Mouse (Mus musculus): Measurements from ENCODE around the gene Lnx2. TPM values are rescaled to one million over a fixed set of nuclear protein-coding genes. Genes with fewer than 3 reads are reported as not detected.

Lnx2 gene
- polyA plus RNA-seq, 1 experiment from 2014 or later, result 14.4 TPM

DNA sequence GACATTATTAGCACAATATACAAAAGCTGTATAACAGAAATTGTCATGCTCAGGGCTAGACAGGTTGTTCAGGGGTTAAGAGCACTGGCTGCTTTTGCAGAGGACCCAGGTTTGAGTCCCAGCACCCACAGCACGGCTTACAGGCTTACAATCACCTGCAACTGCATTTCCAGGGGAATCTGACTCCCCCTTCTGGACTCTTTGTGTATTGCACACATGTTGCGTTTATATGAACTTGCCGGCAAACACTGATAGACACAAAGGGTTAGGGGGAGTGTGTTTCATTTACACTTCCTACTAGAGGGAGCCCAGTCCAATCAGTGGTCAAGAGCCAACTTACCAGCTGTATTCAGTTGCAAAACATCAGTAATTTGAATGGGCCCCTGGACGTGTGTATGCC, 75.1 kb downstream of the Lnx2 start:
- H3K27me3 ChIP-seq (ENCODE audit: control insufficient read depth, insufficient read depth, low read length), result no peaks in the 10 kb centered on the region
- H3K4me1 ChIP-seq (ENCODE audit: control insufficient read depth, insufficient read depth, low read length), result no peaks in the 10 kb centered on the region
- WGBS, result 82% methylated on average over 4 of the region's 4 CpGs
- no peak overlapping the region for H3K4me2 ChIP-seq (replicated peaks; ENCODE audit: low read depth, low read length)
- peaks cover 8% of the 10 kb centered on the region; the same call in 1 of the 2 replicates for H3K9me3 ChIP-seq (ENCODE audit: control insufficient read depth, low read length)
- H3K4me3 ChIP-seq (ENCODE audit: low read length), result no peak overlapping the region
- no peak overlapping the region for H3K9ac ChIP-seq (ENCODE audit: low read depth, low read length)
- ATAC-seq (ENCODE audit: low FRiP score, low TSS enrichment), result no peak
- no peaks in the 10 kb centered on the region for H3K36me3 ChIP-seq (ENCODE audit: control insufficient read depth, insufficient read depth, low read length)
- no peak overlapping the region for H3K27ac ChIP-seq (ENCODE audit: low read depth, low read length)

DNA sequence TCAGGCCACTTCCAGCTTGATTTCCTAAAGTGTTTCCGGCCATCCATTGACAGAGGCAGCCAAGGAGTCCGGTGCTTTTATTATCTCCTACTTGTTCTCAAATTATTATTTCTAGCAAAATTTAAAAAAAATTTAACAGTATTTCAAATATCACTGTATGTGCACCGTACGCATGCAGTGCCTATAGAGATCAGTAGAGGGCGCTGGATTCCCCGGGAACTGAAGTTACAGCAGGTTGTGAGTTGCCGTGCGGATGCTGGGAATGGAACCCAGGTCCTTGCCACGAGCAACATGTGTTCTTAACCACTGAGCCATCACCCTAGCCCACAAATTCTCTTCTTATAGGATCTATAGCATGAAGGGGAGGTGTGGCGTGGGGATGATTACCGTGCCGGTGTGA, 77.6 kb downstream of the Lnx2 start:
- H3K27ac ChIP-seq (ENCODE audit: low read depth, low read length), result no peak overlapping the region
- H3K4me1 ChIP-seq (ENCODE audit: control insufficient read depth, insufficient read depth, low read length), result no peaks in the 10 kb centered on the region
- H3K36me3 ChIP-seq (ENCODE audit: control insufficient read depth, insufficient read depth, low read length), result no peaks in the 10 kb centered on the region
- H3K9ac ChIP-seq (ENCODE audit: low read depth, low read length), result no peak overlapping the region
- peaks cover 5% of the 10 kb centered on the region; the same call in 1 of the 2 replicates for H3K9me3 ChIP-seq (ENCODE audit: control insufficient read depth, low read length)
- WGBS, result 93% methylated on average over 12 of the region's 12 CpGs
- H3K4me3 ChIP-seq (ENCODE audit: low read length), result no peak overlapping the region
- no peaks in the 10 kb centered on the region for H3K27me3 ChIP-seq (ENCODE audit: control insufficient read depth, insufficient read depth, low read length)
- no peak for ATAC-seq (ENCODE audit: low FRiP score, low TSS enrichment)
- no peak overlapping the region for H3K4me2 ChIP-seq (replicated peaks; ENCODE audit: low read depth, low read length)

DNA sequence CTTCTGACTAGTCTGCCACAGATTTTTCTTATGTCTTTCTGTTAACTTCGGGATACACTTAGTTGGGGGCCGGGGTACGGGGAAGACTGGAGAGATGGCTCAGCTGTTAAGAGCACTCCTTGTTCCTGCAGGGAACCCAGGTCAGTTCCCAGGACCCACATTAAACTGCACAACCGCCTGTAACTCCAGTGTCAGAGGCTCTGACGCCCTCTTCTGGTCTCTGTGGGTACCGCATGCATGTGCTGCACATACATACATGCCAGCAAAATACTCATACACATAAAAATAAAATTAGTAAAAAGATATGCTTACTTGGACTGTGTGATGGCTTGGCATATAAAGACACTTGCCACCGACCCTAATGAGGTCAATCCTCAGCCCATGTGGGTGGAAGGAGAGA, 79.6 kb downstream of the Lnx2 start:
- Histone ChIP-seq H3K27me3 (ENCODE audit: control insufficient read depth, insufficient read depth, low read length) (no peaks in the 10 kb centered on the region), H3K4me2 (replicated peaks; ENCODE audit: low read depth, low read length) (no peak overlapping the region), H3K36me3 (ENCODE audit: control insufficient read depth, insufficient read depth, low read length) (no peaks in the 10 kb centered on the region), H3K9ac (ENCODE audit: low read depth, low read length) (no peak overlapping the region), H3K9me3 (ENCODE audit: control insufficient read depth, low read length) (no peaks in the 10 kb centered on the region), H3K4me1 (ENCODE audit: control insufficient read depth, insufficient read depth, low read length) (no peaks in the 10 kb centered on the region), H3K27ac (ENCODE audit: low read depth, low read length) (no peak overlapping the region), H3K4me3 (ENCODE audit: low read length) (no peak overlapping the region)
- WGBS, result 82% methylated on average over 7 of the region's 7 CpGs
- no peak for ATAC-seq (ENCODE audit: low FRiP score, low TSS enrichment)

DNA sequence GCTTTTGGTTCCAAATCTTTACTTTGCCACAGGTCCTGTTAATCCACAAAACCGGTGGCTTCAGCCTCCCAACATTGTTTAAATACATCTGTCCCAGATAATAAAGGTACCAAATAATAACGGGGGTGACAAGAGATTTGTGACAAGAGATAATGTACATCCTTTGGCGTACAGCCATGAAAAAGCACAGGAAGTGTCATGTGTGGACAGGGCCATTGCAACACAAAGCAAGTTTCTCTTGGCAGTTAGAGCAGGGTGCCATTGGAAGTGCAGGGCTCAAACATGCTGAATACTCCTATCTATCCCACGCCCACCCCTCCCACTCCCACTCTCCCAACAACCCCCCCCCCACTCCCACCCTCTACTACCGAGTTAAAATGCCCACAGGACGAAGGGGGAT, 81.4 kb downstream of the Lnx2 start:
- Histone ChIP-seq H3K27ac (ENCODE audit: low read depth, low read length) (no peak overlapping the region), H3K9ac (ENCODE audit: low read depth, low read length) (no peak overlapping the region), H3K27me3 (ENCODE audit: control insufficient read depth, insufficient read depth, low read length) (no peaks in the 10 kb centered on the region), H3K4me2 (replicated peaks; ENCODE audit: low read depth, low read length) (no peak overlapping the region), H3K36me3 (ENCODE audit: control insufficient read depth, insufficient read depth, low read length) (no peaks in the 10 kb centered on the region), H3K9me3 (ENCODE audit: control insufficient read depth, low read length) (no peaks in the 10 kb centered on the region), H3K4me3 (ENCODE audit: low read length) (no peak overlapping the region), H3K4me1 (ENCODE audit: control insufficient read depth, insufficient read depth, low read length) (no peaks in the 10 kb centered on the region)
- no peak for ATAC-seq (ENCODE audit: low FRiP score, low TSS enrichment)
- 67% methylated on average over 6 of the region's 6 CpGs for WGBS

DNA sequence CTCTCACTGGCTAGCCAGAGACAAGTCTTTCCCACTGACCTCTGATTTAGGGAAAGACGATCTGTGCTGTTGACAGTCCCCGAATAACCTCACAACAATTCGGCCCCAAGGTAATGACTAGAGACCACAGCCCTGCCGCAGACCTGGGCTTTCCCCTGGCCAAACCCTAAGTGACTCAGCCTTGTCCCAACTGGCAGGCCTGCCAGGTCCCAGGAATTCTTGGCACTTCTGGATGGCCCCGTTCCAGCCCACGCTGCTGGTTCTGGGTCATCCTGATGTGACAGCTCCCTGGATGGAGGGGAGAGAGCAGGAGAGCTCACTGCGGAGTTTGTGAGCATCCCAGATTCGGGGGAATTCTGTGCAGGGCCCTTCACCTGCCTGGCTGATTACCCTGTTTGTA, 82.9 kb downstream of the Lnx2 start:
- Histone ChIP-seq H3K4me1 (ENCODE audit: control insufficient read depth, insufficient read depth, low read length) (no peaks in the 10 kb centered on the region), H3K27me3 (ENCODE audit: control insufficient read depth, insufficient read depth, low read length) (no peaks in the 10 kb centered on the region), H3K4me3 (ENCODE audit: low read length) (no peak overlapping the region), H3K9ac (ENCODE audit: low read depth, low read length) (no peak overlapping the region), H3K9me3 (ENCODE audit: control insufficient read depth, low read length) (no peaks in the 10 kb centered on the region), H3K4me2 (replicated peaks; ENCODE audit: low read depth, low read length) (no peak overlapping the region), H3K36me3 (ENCODE audit: control insufficient read depth, insufficient read depth, low read length) (no peaks in the 10 kb centered on the region), H3K27ac (ENCODE audit: low read depth, low read length) (no peak overlapping the region)
- no peak for ATAC-seq (ENCODE audit: low FRiP score, low TSS enrichment)
- 68% methylated on average over 8 of the region's 8 CpGs for WGBS

DNA sequence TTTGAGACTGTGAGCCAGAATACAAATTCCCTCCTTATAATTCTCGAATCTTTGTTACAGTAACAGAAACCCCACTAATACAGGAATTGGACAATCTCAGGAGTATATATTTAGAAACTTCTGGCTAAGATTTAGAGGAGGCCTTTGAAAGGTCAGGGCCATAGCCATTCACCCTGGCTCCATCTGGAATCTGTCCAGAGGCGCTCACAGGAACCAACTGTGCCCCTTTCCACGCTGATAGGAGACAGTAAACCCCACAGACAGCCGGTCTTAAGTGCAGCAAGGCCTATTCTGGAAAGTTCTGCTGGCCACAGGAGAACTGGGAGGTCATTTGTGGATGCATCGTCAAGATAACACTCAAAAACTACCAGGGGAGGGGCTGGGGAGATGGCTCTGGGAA, 87.3 kb downstream of the Lnx2 start:
- 51% methylated on average over 5 of the region's 5 CpGs for WGBS
- H3K4me3 ChIP-seq (ENCODE audit: low read length), result no peak overlapping the region
- ATAC-seq (ENCODE audit: low FRiP score, low TSS enrichment), result no peak
- no peaks in the 10 kb centered on the region for H3K36me3 ChIP-seq (ENCODE audit: control insufficient read depth, insufficient read depth, low read length)
- H3K4me1 ChIP-seq (ENCODE audit: control insufficient read depth, insufficient read depth, low read length), result no peaks in the 10 kb centered on the region
- no peak overlapping the region for H3K9ac ChIP-seq (ENCODE audit: low read depth, low read length)
- H3K27ac ChIP-seq (ENCODE audit: low read depth, low read length), result no peak overlapping the region
- no peaks in the 10 kb centered on the region; the same call in 1 of the 2 replicates for H3K27me3 ChIP-seq (ENCODE audit: control insufficient read depth, insufficient read depth, low read length)
- no peaks in the 10 kb centered on the region for H3K9me3 ChIP-seq (ENCODE audit: control insufficient read depth, low read length)
- H3K4me2 ChIP-seq (replicated peaks; ENCODE audit: low read depth, low read length), result no peak overlapping the region

DNA sequence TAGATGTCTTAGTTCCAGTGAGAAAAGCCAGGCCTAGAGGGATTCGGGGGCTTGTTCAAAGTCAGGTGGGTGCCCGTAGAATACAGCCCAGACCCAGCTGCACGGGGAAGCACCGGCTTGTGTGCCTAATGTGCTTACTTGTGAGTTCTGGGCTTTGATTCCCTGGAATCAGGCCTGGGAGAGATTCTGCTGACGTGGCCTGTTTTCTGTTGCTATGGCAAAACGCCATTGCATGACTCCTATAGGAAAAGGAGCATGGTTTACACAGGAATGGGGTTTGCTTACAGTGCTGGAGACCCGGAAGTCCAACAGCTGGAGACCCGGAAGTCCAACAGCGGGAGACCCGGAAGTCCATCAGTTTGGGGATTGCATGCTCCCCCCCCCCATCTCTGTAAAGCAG, 88.8 kb downstream of the Lnx2 start:
- Histone ChIP-seq H3K27me3 (ENCODE audit: control insufficient read depth, insufficient read depth, low read length) (no peaks in the 10 kb centered on the region; the same call in 1 of the 2 replicates), H3K9ac (ENCODE audit: low read depth, low read length) (no peak overlapping the region), H3K9me3 (ENCODE audit: control insufficient read depth, low read length) (no peaks in the 10 kb centered on the region), H3K36me3 (ENCODE audit: control insufficient read depth, insufficient read depth, low read length) (no peaks in the 10 kb centered on the region), H3K27ac (ENCODE audit: low read depth, low read length) (no peak overlapping the region), H3K4me2 (replicated peaks; ENCODE audit: low read depth, low read length) (no peak overlapping the region), H3K4me3 (ENCODE audit: low read length) (no peak overlapping the region), H3K4me1 (ENCODE audit: control insufficient read depth, insufficient read depth, low read length) (no peaks in the 10 kb centered on the region)
- ATAC-seq (ENCODE audit: low FRiP score, low TSS enrichment), result no peak
- WGBS, result 87% methylated on average over 10 of the region's 10 CpGs

DNA sequence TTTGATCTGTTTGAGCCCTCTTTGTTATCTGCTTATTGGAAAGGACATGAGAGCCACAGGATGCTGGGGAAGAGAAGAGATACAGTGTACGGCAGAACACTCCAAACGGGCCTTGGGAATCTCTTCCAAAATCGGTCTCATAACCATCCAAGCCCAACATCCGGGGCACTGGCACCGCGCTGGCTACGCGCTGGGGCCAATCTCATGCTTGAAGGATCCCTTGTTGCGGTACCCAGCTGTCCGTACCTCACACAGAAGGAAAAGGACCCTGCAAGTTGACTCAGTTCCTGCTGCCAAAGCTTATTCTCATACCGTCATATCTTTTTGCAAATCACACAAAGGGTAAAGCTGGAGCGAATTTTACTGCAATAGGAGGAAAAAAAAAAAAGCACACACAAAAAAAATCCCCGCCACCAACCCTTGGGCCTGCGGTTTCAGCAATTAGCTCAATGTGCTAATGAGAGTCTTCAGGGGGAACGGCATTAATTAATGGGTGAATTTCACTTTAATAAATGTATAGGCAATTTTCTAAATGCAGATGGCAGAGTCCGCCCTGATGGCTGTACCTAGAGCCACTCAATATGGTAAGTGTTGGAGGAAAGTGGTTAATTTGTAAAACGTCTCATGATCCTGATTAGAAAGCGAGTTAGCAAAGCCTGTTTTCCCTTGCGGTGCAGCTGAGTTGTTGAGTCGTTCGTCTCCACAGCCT, 90.5 kb downstream of the Lnx2 start:
- Histone ChIP-seq H3K4me1 (ENCODE audit: control insufficient read depth, insufficient read depth, low read length) (no peaks in the 10 kb centered on the region), H3K4me2 (replicated peaks; ENCODE audit: low read depth, low read length) (no peak overlapping the region), H3K9me3 (ENCODE audit: control insufficient read depth, low read length) (no peaks in the 10 kb centered on the region), H3K27ac (ENCODE audit: low read depth, low read length) (no peak overlapping the region), H3K9ac (ENCODE audit: low read depth, low read length) (no peak overlapping the region), H3K36me3 (ENCODE audit: control insufficient read depth, insufficient read depth, low read length) (no peaks in the 10 kb centered on the region), H3K27me3 (ENCODE audit: control insufficient read depth, insufficient read depth, low read length) (no peaks in the 10 kb centered on the region; the same call in 1 of the 2 replicates), H3K4me3 (ENCODE audit: low read length) (no peak overlapping the region)
- WGBS, result 63% methylated on average over 21 of the region's 21 CpGs
- no peak for ATAC-seq (ENCODE audit: low FRiP score, low TSS enrichment)

DNA sequence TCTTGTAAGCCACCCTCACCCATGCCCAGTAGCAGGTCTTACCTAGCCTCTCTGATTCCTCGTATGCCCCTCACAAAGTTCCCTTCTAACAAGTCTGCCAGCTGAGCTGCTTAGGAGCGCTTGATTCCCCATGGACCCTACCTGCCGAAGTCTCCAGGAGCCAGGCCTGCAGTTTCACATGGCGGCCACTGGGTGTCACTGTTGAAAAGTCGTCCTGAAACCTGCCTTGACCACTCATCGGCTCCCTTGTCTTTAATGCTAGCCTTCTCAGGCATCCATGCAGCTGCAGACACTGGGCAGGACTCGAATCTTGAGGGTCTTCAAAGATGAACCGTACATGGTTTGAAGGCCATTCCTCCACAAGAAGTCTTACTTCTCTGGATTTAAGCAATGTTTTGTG, 93.2 kb downstream of the Lnx2 start:
- Histone ChIP-seq H3K27ac (ENCODE audit: low read depth, low read length) (no peak overlapping the region), H3K27me3 (ENCODE audit: control insufficient read depth, insufficient read depth, low read length) (no peaks in the 10 kb centered on the region; the same call in 1 of the 2 replicates), H3K4me1 (ENCODE audit: control insufficient read depth, insufficient read depth, low read length) (no peaks in the 10 kb centered on the region), H3K36me3 (ENCODE audit: control insufficient read depth, insufficient read depth, low read length) (no peaks in the 10 kb centered on the region), H3K4me2 (replicated peaks; ENCODE audit: low read depth, low read length) (no peak overlapping the region), H3K9ac (ENCODE audit: low read depth, low read length) (no peak overlapping the region), H3K4me3 (ENCODE audit: low read length) (no peak overlapping the region), H3K9me3 (ENCODE audit: control insufficient read depth, low read length) (no peaks in the 10 kb centered on the region)
- ATAC-seq (ENCODE audit: low FRiP score, low TSS enrichment), result peak; percentile 50; the same call in 1 of the 2 replicates
- WGBS, result 12% methylated on average over 8 of the region's 8 CpGs

All from kidney, embryonic 14.5 days (tissue).